Mouse (Mus musculus): ENCODE results near the gene Cfap46. TPM values are rescaled to one million over a fixed set of nuclear protein-coding genes. Genes with fewer than 3 reads are reported as not detected.

The Cfap46 gene
- polyA plus RNA-seq, 1 experiment = 1.0 TPM

DNA sequence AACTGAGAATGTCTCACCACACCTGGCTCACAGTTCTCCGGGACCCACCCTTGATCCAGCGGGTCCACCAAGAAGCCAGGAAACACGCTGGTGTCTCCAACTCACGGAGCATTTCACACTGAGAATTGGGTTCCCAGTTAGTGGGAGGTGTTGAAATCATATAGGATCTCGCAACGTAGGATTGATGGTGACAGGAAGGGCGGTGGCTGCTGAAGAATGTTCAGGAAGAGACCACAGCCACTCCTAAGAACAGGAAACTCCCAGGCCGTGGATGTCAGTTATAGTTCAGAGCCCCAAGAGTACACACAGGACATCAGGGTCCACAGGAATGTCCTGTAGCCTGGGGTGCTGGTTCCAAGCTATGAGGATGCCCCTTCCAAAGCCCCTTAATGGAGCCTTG, 34.2 kb upstream of the Cfap46 start:
- no peaks in the 10 kb centered on the region for H3K27me3 ChIP-seq (ENCODE audit: control insufficient read depth, insufficient read depth, low read length, poor library complexity, severe bottlenecking)
- no peaks in the 10 kb centered on the region for H3K4me1 ChIP-seq (ENCODE audit: control insufficient read depth, insufficient read depth, low read length)
- H3K4me3 ChIP-seq (ENCODE audit: low read depth, low read length) = no peak overlapping the region
- no peaks in the 10 kb centered on the region for H3K36me3 ChIP-seq (ENCODE audit: control insufficient read depth, insufficient read depth, low read length, poor library complexity, severe bottlenecking)
- no peak for TF ChIP-seq EP300 (IDR thresholded peaks at IDR 0.05; ENCODE audit: insufficient read depth, low read depth, low read length)
- no peak for TF ChIP-seq POLR2A (IDR thresholded peaks at IDR 0.05; ENCODE audit: insufficient read depth, low read length)
- no peak overlapping the region for H3K27ac ChIP-seq (ENCODE audit: insufficient read depth, low read length)
- no peak overlapping the region for H3K9ac ChIP-seq (ENCODE audit: low read depth, poor library complexity, severe bottlenecking)
- H3K9me3 ChIP-seq (replicated peaks; ENCODE audit: control insufficient read depth, insufficient read depth, low read length, poor library complexity, severe bottlenecking) = peaks cover 9% of the 10 kb centered on the region; the same call in 1 of the 2 replicates

GRCm38 (mm10) chr7:139711821-139712220, 28.2 kb upstream of the Cfap46 start:
- no peaks in the 10 kb centered on the region for H3K9me3 ChIP-seq (replicated peaks; ENCODE audit: control insufficient read depth, insufficient read depth, low read length, poor library complexity, severe bottlenecking)
- no peaks in the 10 kb centered on the region for H3K27me3 ChIP-seq (ENCODE audit: control insufficient read depth, insufficient read depth, low read length, poor library complexity, severe bottlenecking)
- H3K27ac ChIP-seq (ENCODE audit: insufficient read depth, low read length) = no peak overlapping the region
- H3K36me3 ChIP-seq (ENCODE audit: control insufficient read depth, insufficient read depth, low read length, poor library complexity, severe bottlenecking) = no peaks in the 10 kb centered on the region
- H3K4me3 ChIP-seq (ENCODE audit: low read depth, low read length) = no peak overlapping the region
- H3K9ac ChIP-seq (ENCODE audit: low read depth, poor library complexity, severe bottlenecking) = no peak overlapping the region
- H3K4me1 ChIP-seq (ENCODE audit: control insufficient read depth, insufficient read depth, low read length) = no peaks in the 10 kb centered on the region
- no peak for TF ChIP-seq CTCF (IDR thresholded peaks at IDR 0.05; ENCODE audit: low read depth, low read length)
- TF ChIP-seq POLR2A (IDR thresholded peaks at IDR 0.05; ENCODE audit: insufficient read depth, low read length) = no peak
- TF ChIP-seq EP300 (IDR thresholded peaks at IDR 0.05; ENCODE audit: insufficient read depth, low read depth, low read length) = no peak

DNA sequence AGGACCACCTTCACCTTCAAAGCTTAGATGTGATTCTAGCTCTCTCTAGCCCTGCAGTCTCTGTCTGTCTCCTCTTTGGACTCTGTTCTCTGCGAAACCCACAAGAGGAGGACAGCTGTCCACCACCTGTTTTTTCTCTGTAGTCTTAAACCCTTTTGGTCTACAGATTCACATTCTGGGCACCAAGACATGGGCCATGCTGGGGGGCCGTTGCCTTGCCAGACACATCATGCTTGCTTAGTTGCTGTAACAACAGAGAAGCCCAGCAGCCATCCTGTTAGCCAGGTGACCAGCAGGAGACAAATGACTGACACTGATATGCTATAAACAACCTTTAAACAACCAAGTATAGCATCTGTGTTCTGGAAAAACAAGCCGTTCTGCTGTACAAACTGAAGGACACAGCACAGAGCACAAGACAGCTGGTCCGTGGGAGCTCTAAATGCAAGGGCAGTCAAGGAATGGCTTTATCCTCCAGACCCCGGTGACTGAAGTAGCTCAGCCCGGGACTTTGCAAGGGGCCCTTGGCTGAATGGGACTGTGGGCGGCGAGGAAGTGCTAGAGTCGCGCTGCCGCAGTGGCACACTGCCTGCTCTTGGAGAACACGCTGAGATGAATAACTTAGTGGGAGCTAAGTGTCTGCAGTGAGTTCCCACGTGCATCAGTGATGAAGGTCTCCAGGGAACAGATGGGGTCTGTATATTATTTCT, 22.9 kb upstream of the Cfap46 start:
- Histone ChIP-seq H3K27me3 (ENCODE audit: control insufficient read depth, insufficient read depth, low read length, poor library complexity, severe bottlenecking) (no peaks in the 10 kb centered on the region), H3K4me3 (ENCODE audit: low read depth, low read length) (no peak overlapping the region), H3K9ac (ENCODE audit: low read depth, poor library complexity, severe bottlenecking) (no peak overlapping the region), H3K27ac (ENCODE audit: insufficient read depth, low read length) (no peak overlapping the region), H3K9me3 (replicated peaks; ENCODE audit: control insufficient read depth, insufficient read depth, low read length, poor library complexity, severe bottlenecking) (no peaks in the 10 kb centered on the region), H3K4me1 (ENCODE audit: control insufficient read depth, insufficient read depth, low read length) (no peaks in the 10 kb centered on the region), H3K36me3 (ENCODE audit: control insufficient read depth, insufficient read depth, low read length, poor library complexity, severe bottlenecking) (no peaks in the 10 kb centered on the region)
- TF ChIP-seq CTCF (IDR thresholded peaks at IDR 0.05; ENCODE audit: low read depth, low read length) (no peak), POLR2A (IDR thresholded peaks at IDR 0.05; ENCODE audit: insufficient read depth, low read length) (no peak), EP300 (IDR thresholded peaks at IDR 0.05; ENCODE audit: insufficient read depth, low read depth, low read length) (no peak)

DNA sequence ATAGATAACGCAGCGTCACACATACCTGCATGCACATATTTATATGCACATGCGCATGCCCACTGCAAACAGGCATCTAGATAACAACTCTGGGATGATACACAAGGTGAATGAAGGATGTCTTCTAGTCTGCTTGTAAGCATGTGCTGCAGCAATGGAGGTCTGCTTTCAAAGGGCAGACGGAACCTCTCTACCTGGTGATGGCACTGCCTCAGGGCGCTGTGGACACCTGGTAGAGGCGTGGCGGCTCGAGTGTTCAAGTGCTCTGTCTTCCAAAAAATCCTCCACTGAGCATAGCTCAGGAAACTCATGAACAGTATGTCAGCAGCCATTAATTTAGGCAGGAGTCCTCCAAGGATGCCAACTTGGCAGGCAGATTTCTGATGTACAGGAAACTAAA, 22.2 kb upstream of the Cfap46 start:
- H3K4me3 ChIP-seq (ENCODE audit: low read depth, low read length) = no peak overlapping the region
- no peak overlapping the region for H3K27ac ChIP-seq (ENCODE audit: insufficient read depth, low read length)
- no peaks in the 10 kb centered on the region for H3K36me3 ChIP-seq (ENCODE audit: control insufficient read depth, insufficient read depth, low read length, poor library complexity, severe bottlenecking)
- H3K9me3 ChIP-seq (replicated peaks; ENCODE audit: control insufficient read depth, insufficient read depth, low read length, poor library complexity, severe bottlenecking) = no peaks in the 10 kb centered on the region
- H3K9ac ChIP-seq (ENCODE audit: low read depth, poor library complexity, severe bottlenecking) = no peak overlapping the region
- H3K4me1 ChIP-seq (ENCODE audit: control insufficient read depth, insufficient read depth, low read length) = no peaks in the 10 kb centered on the region
- TF ChIP-seq EP300 (IDR thresholded peaks at IDR 0.05; ENCODE audit: insufficient read depth, low read depth, low read length) = no peak
- TF ChIP-seq POLR2A (IDR thresholded peaks at IDR 0.05; ENCODE audit: insufficient read depth, low read length) = no peak
- no peak for TF ChIP-seq CTCF (IDR thresholded peaks at IDR 0.05; ENCODE audit: low read depth, low read length)
- H3K27me3 ChIP-seq (ENCODE audit: control insufficient read depth, insufficient read depth, low read length, poor library complexity, severe bottlenecking) = no peaks in the 10 kb centered on the region

- no peak for TF ChIP-seq CTCF (IDR thresholded peaks at IDR 0.05; ENCODE audit: low read depth, low read length)
- H3K4me3 ChIP-seq (ENCODE audit: low read depth, low read length) = no peak overlapping the region
- no peaks in the 10 kb centered on the region for H3K4me1 ChIP-seq (ENCODE audit: control insufficient read depth, insufficient read depth, low read length)
- no peak overlapping the region for H3K9ac ChIP-seq (ENCODE audit: low read depth, poor library complexity, severe bottlenecking)
- H3K27ac ChIP-seq (ENCODE audit: insufficient read depth, low read length) = no peak overlapping the region
- H3K27me3 ChIP-seq (ENCODE audit: control insufficient read depth, insufficient read depth, low read length, poor library complexity, severe bottlenecking) = no peaks in the 10 kb centered on the region
- H3K9me3 ChIP-seq (replicated peaks; ENCODE audit: control insufficient read depth, insufficient read depth, low read length, poor library complexity, severe bottlenecking) = no peaks in the 10 kb centered on the region
- no peaks in the 10 kb centered on the region for H3K36me3 ChIP-seq (ENCODE audit: control insufficient read depth, insufficient read depth, low read length, poor library complexity, severe bottlenecking)
These were observed 21.5 kb upstream of the Cfap46 start for GRCm38 (mm10) chr7:139705081-139705480.

DNA sequence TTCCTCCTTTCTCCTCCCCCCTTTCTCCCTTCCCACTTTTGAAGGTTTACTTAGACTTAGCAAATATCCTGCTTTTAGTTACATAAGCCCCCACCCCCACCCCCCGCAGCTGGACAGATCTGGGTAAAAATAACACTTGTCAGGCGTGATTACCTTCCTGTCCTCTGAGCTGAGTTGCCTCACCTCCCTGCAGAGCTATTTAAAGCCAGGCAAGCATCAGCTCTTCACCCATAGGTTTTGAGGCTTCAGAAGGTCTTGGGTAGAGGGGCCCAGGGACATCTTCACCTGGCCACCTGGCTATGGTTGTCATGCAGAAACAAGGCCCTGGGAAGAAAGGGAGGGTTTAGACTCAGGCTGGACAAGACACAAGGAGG, 20.2 kb upstream of the Cfap46 start:
- H3K9ac ChIP-seq (ENCODE audit: low read depth, poor library complexity, severe bottlenecking) = no peak overlapping the region
- no peaks in the 10 kb centered on the region for H3K9me3 ChIP-seq (replicated peaks; ENCODE audit: control insufficient read depth, insufficient read depth, low read length, poor library complexity, severe bottlenecking)
- TF ChIP-seq CTCF (IDR thresholded peaks at IDR 0.05; ENCODE audit: low read depth, low read length) (no peak), POLR2A (IDR thresholded peaks at IDR 0.05; ENCODE audit: insufficient read depth, low read length) (no peak), EP300 (IDR thresholded peaks at IDR 0.05; ENCODE audit: insufficient read depth, low read depth, low read length) (no peak)
- H3K4me3 ChIP-seq (ENCODE audit: low read depth, low read length) = no peak overlapping the region
- no peaks in the 10 kb centered on the region for H3K27me3 ChIP-seq (ENCODE audit: control insufficient read depth, insufficient read depth, low read length, poor library complexity, severe bottlenecking)
- H3K27ac ChIP-seq (ENCODE audit: insufficient read depth, low read length) = no peak overlapping the region
- H3K4me1 ChIP-seq (ENCODE audit: control insufficient read depth, insufficient read depth, low read length) = no peaks in the 10 kb centered on the region
- no peaks in the 10 kb centered on the region for H3K36me3 ChIP-seq (ENCODE audit: control insufficient read depth, insufficient read depth, low read length, poor library complexity, severe bottlenecking)
